7 mouse cellular contexts compared by ENCODE assay signal in the genomic region with DNA sequence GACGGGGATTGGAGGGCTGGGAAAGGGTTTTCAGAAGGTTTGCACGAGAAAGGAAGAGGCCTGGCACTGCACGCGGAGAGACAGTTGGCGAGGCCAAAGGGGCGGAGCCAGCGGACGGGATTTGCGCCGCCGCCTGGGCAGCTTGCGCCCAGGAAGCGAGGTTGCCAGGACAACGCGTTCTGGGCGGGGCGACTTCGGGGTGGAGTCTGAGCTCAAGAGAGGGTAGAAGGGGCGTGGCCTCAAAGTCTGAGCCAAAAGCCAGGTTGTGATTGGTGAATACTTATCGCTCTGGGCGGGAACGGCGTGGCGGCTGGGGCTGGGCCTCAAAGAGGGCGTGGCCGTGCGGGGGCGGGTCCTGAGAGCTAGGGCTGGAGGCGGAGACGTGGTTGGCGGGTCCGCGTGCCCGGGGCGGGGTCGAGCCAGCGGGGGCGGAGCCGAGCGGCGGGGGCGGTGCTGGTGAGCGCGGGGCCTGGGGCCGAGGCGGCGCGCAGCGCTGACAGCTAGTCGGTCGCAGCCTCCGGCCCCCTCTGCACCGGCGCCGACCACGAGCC. TPM values are rescaled to one million over a fixed set of nuclear protein-coding genes. Genes with fewer than 3 reads are reported as not detected.
A peak's percentile ranks its signal among the peaks of the same experiment; 100 is the strongest.
DNase-seq lines count a peak whose midpoint lies in the region; ATAC-seq and TF ChIP-seq lines count a peak whose summit lies in the region.

TSS of gene Cyp46a1 (plus strand) at position 487 of the 551 bp plus-strand sequence.

- peak; percentile 100 for DNase-seq in embryonic facial prominence, embryonic 14.5 days (ENCODE audit: low spot score)
- DNase-seq in heart, adult 18-20 months, result peak; percentile 100
- DNase-seq in kidney, adult 18-20 months, result peak; percentile 100
- peak; percentile 99 for DNase-seq in limb, embryonic 10.5 days (ENCODE audit: low spot score)

- 1% methylated on average over 38 of the region's 56 CpGs for WGBS in bone marrow, adult 2 months
- under 1% methylated on average over 23 of the region's 56 CpGs for whole genome bisulfite sequencing in embryonic facial prominence, embryonic 14.5 days
- WGBS in limb, embryonic 10.5 days, result under 1% methylated on average over 55 of the region's 56 CpGs
- under 1% methylated on average over 56 of the region's 56 CpGs for WGBS in midbrain, embryonic 13.5 days
- under 1% methylated on average over 50 of the region's 56 CpGs for WGBS in small intestine, adult 2 months

- H3K27ac ChIP-seq in bone marrow, adult 2 months (ENCODE audit: control insufficient read depth, insufficient read depth, low read depth, low read length, poor library complexity), result no peak within 1 kb of the TSS
- peak within 1 kb of the TSS; percentile 58; the same call in 1 of the 2 replicates for H3K27ac ChIP-seq in embryonic facial prominence, embryonic 14.5 days (replicated peaks; ENCODE audit: low read depth, low read length)
- peak within 1 kb of the TSS; percentile 64 for H3K27ac ChIP-seq in limb, embryonic 10.5 days
- H3K27ac ChIP-seq in midbrain, embryonic 13.5 days, result peak within 1 kb of the TSS; percentile 73
- H3K27ac ChIP-seq in small intestine, adult 2 months (ENCODE audit: insufficient read depth, low read depth, low read length), result peak within 1 kb of the TSS; percentile 17; the same call in 1 of the 2 replicates

- peak within 1 kb of the TSS; percentile 69 for H3K9ac ChIP-seq in embryonic facial prominence, embryonic 14.5 days (ENCODE audit: low read depth, low read length)
- H3K9ac ChIP-seq in midbrain, embryonic 13.5 days (replicated peaks), result peak within 1 kb of the TSS; percentile 74

- H3K4me2 ChIP-seq in embryonic facial prominence, embryonic 14.5 days (ENCODE audit: low read depth, low read length), result peak within 1 kb of the TSS; percentile 100
- peak within 1 kb of the TSS; percentile 96 for H3K4me2 ChIP-seq in midbrain, embryonic 13.5 days (replicated peaks)

- H3K4me3 ChIP-seq in bone marrow, adult 2 months (replicated peaks; ENCODE audit: control insufficient read depth, low read depth, low read length), result peak within 1 kb of the TSS; percentile 15
- peak within 1 kb of the TSS; percentile 72 for H3K4me3 ChIP-seq in embryonic facial prominence, embryonic 14.5 days (ENCODE audit: low read depth, low read length)
- peak within 1 kb of the TSS; percentile 82 for H3K4me3 ChIP-seq in limb, embryonic 10.5 days
- H3K4me3 ChIP-seq in midbrain, embryonic 13.5 days (replicated peaks), result peak within 1 kb of the TSS; percentile 62
- H3K4me3 ChIP-seq in small intestine, adult 2 months (ENCODE audit: low read depth, low read length), result peak within 1 kb of the TSS; percentile 64

- no peak for TF ChIP-seq CTCF in bone marrow, adult 2 months (IDR thresholded peaks at IDR 0.05; ENCODE audit: control insufficient read depth, insufficient read depth, low read length)
- no peak for TF ChIP-seq CTCF in small intestine, adult 2 months (IDR thresholded peaks at IDR 0.05; ENCODE audit: extremely low read depth, insufficient read length, insufficient replicate concordance, low read depth, low read length)

- no peaks in the 10 kb centered on the region for H3K36me3 ChIP-seq in embryonic facial prominence, embryonic 14.5 days (ENCODE audit: control insufficient read depth, insufficient read depth, low read length)
- H3K36me3 ChIP-seq in limb, embryonic 10.5 days, result no peaks in the 10 kb centered on the region
- no peaks in the 10 kb centered on the region for H3K36me3 ChIP-seq in midbrain, embryonic 13.5 days
- H3K36me3 ChIP-seq in small intestine, adult 2 months (ENCODE audit: control insufficient read depth, insufficient read depth, low read length), result no peaks in the 10 kb centered on the region

- H3K9me3 ChIP-seq in embryonic facial prominence, embryonic 14.5 days (ENCODE audit: control insufficient read depth, low read length), result no peaks in the 10 kb centered on the region
- no peaks in the 10 kb centered on the region for H3K9me3 ChIP-seq in limb, embryonic 10.5 days (replicated peaks)
- H3K9me3 ChIP-seq in midbrain, embryonic 13.5 days, result no peaks in the 10 kb centered on the region

- ATAC-seq in embryonic facial prominence, embryonic 14.5 days (ENCODE audit: low read depth), result peak; percentile 92
- ATAC-seq in midbrain, embryonic 13.5 days, result peak; percentile 91

- H3K4me1 ChIP-seq in bone marrow, adult 2 months (ENCODE audit: control insufficient read depth, insufficient read depth, low read length), result no peaks in the 10 kb centered on the region; the same call in none of the 2 replicates
- peaks cover 8% of the 10 kb centered on the region for H3K4me1 ChIP-seq in embryonic facial prominence, embryonic 14.5 days (ENCODE audit: control insufficient read depth, insufficient read depth, low read length)
- peaks cover 31% of the 10 kb centered on the region for H3K4me1 ChIP-seq in limb, embryonic 10.5 days
- peaks cover 18% of the 10 kb centered on the region for H3K4me1 ChIP-seq in midbrain, embryonic 13.5 days (replicated peaks)
- peaks cover 8% of the 10 kb centered on the region for H3K4me1 ChIP-seq in small intestine, adult 2 months (ENCODE audit: control insufficient read depth, insufficient read depth, insufficient read length, low read length)

- peak; percentile 32; the same call in 1 of the 2 replicates for TF ChIP-seq POLR2A in bone marrow, adult 2 months (IDR thresholded peaks at IDR 0.05; ENCODE audit: borderline replicate concordance, control insufficient read depth, low read depth, low read length)
- TF ChIP-seq POLR2A in small intestine, adult 2 months (IDR thresholded peaks at IDR 0.05; ENCODE audit: low read depth, low read length), result no peak

- peaks cover 25% of the 10 kb centered on the region for H3K27me3 ChIP-seq in embryonic facial prominence, embryonic 14.5 days (replicated peaks; ENCODE audit: control insufficient read depth, insufficient read depth, low read length)
- peaks cover 76% of the 10 kb centered on the region for H3K27me3 ChIP-seq in limb, embryonic 10.5 days (ENCODE audit: low read depth, poor library complexity, severe bottlenecking)
- peaks cover 28% of the 10 kb centered on the region for H3K27me3 ChIP-seq in midbrain, embryonic 13.5 days
- H3K27me3 ChIP-seq in small intestine, adult 2 months (ENCODE audit: control insufficient read depth, insufficient read depth, low read length), result peaks cover 10% of the 10 kb centered on the region

RNA-seq across cellular contexts. Expression of gene Cyp46a1, which starts in this region (rescaled TPM):
- polyA plus RNA-seq in bone marrow, adult 2 months (2011; ENCODE audit: insufficient read depth, insufficient read length, low replicate concordance, missing spikeins), result 0.72 TPM in 1 of 2 replicates, not detected in the other
- 5.8 and 8.5 TPM in 2 replicates for polyA plus RNA-seq in embryonic facial prominence, embryonic 14.5 days (2014; fragmentation: Nextera tagmentation; extraction: Ambion mirVana)
- under 1 TPM; 0.45 to 0.95 TPM for total RNA-seq in heart, adult 18-20 months (2021)
- 1.9 and 2.0 TPM in 2 replicates for polyA plus RNA-seq in limb, embryonic 10.5 days (2016; fragmentation: Nextera tagmentation; extraction: Ambion mirVana)
- polyA plus RNA-seq in midbrain, embryonic 13.5 days (2015; fragmentation: Nextera tagmentation; extraction: Ambion mirVana), result 16.7 and 17.7 TPM in 2 replicates
- polyA plus RNA-seq in small intestine, adult 2 months (2012; rRNA removed), result 0.51 and 1.2 TPM in 2 replicates

Comparison
In these comparisons a context has a peak if more than half of its experiments do, and no peak if none do; other contexts are left out.
1. Peak in DNase-seq in heart, adult 18-20 months; RNA of the gene not detected or under 1 TPM.
2. H3K4me3 ChIP-seq: peak in every context shown above with its lines; median percentile 82 in limb, embryonic 10.5 days; 72 in embryonic facial prominence, embryonic 14.5 days; 64 in small intestine, adult 2 months; 62 in midbrain, embryonic 13.5 days; 15 in bone marrow, adult 2 months.